Mouse (Mus musculus) 3T3-L1 (cell line): Measurements from ENCODE around the gene Gpr158.
"Not testable (repeated sequence)": the region's sequence is repeated elsewhere in the genome, so short reads cannot be mapped to it uniquely, and the experiment has no call there.

Experiments used
- DNase-seq: peaks from one replicate; pipeline ENCODE4 v3.0.0-alpha.2; 2015; ENCODE audit warnings: low read depth, low spot score

Gpr158 gene

DNA sequence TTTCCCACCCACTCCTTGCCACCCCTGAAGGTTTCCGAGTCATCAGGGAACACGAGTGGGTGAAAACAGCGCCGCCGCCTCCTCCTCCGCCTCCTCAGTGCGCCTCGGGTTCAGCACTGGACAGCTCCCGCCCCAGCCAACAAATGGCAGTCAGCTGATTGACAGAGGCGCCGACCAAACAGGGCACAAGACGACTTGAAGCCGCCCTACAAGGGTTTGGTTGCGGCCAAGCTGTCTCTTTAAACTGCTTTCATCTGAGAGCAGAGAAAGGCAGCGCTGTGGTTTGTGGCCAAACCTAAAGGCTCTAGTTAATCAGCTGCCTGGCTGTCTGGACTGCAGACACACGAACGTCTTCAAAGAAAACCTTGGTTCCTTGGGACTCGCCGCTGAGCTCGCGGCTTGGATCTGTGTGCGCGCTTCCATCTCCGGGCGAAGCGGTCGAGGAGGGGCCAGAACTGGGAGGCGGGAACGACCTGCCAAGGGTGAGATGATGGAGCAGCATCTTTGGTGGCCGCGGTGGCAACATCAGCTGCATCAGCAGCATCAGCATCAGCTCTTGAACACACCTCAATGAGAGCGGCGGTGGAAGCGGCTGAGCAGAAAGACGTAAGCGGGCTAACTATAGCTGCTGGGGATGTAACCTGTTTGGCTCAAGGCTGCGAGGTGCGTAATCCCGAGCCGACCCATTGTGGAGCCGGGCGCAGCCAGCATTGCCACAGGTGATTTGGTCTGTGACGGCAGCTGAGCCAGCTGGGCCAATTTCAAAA, at the start of gene Gpr158:
Gpr158 (plus strand) TSS at position 198 of the 767 bp plus-strand sequence.
- DNase-seq = no peak

DNA sequence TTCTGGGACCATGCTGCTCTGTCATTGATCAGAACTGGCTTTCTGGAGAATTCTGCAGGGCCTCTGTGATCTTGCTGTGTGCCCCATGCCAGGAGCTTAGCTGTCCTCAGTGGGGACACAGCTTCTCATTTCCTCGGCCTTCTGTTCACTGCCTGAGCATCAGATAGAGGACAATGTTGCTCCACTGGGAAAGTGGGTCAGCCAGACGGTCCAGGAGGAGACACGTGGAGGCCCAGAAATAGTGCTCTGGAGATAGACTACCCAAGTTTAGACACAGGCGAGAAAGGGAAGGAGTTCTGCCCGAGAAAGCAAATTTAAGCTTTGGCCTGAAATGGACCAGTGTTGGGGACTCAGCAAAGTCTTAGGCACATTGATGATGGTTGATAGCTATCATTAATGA, 23.5 kb upstream of the Gpr158 start:
- DNase-seq = no peak

DNA sequence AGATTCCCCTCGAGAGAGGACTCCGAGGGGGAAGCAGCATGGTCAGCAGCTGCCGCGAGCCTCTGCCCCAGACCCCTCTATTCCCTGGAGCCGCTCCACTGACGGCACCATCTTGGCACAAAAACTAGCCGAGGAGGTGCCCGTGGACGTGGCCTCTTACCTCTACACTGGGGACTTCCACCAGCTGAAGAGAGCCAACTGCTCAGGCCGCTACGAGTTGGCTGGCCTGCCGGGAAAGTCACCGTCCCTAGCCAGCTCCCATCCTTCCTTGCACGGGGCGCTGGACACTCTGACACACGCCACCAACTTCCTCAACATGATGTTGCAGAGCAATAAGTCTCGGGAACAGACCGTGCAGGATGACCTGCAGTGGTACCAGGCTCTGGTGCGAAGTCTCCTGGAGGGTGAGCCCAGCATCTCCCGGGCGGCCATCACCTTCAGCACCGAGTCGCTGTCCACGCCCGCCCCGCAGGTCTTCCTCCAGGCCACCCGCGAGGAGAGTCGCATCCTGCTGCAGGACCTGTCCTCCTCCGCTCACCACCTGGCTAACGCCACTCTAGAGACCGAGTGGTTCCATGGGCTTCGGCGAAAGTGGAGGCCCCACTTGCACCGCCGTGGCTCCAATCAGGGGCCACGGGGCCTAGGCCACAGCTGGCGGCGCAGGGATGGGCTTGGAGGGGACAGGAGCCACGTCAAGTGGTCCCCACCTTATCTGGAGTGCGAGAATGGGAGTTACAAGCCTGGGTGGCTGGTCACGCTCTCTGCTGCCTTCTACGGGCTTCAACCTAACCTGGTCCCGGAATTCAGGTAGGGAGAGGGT, 1.2 kb downstream of the Gpr158 start:
- DNase-seq = no peak

DNA sequence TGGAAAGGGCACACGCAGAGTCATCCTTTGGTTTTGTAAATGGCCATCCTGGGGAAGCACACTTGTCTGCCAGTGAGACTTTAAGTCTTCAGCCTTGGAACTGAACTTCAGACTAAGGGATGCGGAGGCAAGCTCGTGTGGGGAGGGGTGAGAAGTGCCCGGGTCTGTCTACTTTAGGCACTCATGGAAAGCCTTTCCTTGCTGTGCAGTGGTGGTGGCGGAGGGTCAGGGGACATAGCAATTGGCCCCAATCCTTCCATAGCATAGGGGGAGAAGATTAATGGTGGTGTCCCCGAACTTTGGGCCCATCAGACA, 1.8 kb downstream of the Gpr158 start:
- no peak for DNase-seq

DNA sequence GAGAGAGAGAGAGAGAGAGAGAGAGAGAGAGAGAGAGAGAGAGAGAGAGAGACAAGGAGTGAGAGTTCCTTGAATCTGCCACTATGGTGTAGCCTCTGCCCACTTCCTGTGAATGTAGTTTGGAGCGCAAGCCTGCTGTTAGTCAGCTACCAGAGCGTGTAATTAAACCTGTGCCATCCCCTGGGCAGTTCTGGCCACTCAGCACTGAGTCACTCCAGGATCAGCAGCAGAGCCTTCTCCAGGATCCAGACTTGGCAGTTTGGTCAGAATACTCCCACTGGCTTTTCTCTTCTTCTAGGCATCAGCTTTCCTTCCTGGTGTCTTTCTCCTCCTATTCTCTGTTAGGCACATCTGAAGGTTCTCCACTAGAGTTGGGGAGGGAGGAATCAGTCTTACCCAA, 2.2 kb downstream of the Gpr158 start:
- peak; percentile 11 for DNase-seq

DNA sequence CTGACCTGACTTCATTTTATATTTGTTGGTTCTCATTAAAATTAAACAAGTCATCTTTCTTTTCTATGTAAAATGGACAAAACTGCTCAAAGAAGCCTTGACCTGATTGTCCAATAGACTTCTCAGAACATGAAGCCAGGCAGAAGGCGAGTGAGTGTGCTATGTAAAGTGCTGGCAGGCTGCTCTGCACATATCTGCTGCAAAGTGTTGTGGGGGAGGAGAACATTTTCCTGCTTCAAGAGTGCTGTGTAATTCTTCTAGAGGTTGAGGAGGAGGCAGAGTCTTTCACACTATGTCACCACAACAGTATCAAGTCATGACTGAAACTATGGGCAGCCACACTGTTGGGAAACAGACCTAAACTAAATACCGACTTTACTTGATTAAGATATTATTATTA, 12.2 kb downstream of the Gpr158 start:
- DNase-seq = no peak

DNA sequence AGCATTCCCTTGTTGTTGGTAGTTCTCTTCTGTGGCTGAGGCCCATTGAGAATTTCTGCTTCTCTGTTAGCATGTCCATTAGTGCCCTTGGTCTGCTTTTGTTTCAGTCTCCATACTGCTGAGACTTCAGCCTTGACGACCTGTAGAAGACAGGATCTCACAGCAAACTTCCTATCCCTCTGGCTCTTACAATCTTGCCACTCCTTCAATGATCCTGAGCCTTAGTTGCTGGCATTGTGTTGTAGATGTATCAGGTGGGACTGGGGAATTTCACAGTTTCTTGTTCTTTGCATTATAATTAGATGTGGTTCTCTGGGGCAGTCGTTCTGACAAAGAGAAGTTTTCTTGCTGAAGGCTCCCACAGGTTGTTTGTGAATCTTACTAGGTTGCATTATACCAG, 25.4 kb downstream of the Gpr158 start:
- no peak for DNase-seq

DNA sequence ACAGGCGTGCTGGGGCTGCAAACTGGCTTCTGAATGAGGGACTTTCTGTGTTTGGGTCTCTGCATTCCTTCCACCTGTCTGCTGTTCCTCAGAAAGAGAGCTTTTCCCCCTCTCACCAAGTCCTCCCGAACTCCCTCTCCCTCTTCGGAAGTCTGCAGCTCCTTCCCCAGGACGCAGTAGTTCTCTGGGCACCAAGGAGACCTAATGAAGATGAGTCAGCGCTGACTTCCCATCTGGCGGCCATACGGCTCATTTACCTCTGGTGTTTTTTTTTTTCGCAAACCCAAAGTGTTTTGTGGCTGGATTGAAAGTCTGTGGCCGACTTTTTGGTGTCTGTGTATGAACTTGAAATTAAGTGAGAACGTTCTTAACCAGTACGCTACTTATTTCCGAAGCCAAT, 30.0 kb downstream of the Gpr158 start:
- DNase-seq = peak; percentile 19

DNA sequence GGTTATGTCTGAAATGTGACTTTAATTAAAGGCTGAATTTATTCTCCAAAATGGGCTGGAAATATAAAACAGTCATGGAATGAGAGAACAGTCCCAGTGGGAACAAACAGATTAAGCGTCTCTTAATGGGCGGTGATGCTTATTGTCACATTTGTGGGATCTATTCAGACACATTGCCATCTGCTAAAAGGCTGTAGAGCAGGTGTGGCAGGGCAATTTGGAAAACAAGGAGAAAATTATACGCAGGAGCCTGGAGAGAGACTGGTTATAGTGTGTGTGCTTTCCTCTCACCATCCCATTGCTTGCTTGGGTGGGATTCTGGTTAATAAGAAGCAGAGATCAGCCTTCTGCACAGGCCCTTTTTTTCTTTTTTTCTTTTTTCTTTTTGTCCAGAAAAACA, 32.3 kb downstream of the Gpr158 start:
- DNase-seq = no peak

DNA sequence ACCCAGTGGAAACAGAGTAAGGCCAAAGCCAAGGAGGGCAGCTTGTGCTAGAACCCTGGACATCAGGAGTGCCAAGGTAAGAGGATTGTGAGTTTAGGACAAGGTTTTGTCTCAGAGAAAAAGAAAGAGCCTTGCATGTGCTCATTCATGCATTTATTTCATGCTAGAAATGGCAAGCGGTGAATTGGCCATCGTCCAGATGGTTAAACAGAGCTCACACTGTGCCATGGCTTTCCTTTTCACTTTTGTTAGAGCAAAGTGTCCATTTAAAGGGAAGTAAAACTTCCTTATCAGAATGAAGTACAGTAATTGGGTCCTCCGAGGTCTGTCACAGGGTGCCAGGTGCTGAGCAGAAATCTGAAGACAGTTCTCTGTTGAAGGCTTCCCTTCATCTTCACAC, 38.3 kb downstream of the Gpr158 start:
- no peak for DNase-seq

DNA sequence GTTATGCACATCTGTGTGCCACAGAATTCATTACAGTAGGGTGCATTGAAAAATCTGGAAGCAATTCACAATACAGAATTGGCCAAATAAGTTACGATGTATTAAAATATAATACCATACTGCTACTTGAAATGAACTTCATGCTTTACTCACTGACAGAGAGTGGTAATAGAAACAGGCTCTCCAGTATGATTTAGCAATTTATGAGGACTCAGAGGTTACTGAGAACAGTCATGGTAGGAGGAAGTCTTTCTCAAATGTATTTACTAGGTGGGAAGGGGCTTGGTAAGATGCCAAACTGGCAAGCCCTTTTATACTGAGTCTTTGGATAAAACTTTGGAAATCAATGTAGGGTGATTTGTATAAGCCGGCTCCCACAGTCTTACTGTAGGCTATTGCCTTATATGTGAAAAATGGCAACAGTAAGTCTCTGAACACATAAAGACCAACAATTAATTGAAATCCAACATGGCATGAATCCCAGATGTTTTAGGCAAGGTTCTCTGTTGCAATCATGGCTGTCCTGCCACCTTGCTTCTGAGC, 40.2 kb downstream of the Gpr158 start:
- no peak for DNase-seq

DNA sequence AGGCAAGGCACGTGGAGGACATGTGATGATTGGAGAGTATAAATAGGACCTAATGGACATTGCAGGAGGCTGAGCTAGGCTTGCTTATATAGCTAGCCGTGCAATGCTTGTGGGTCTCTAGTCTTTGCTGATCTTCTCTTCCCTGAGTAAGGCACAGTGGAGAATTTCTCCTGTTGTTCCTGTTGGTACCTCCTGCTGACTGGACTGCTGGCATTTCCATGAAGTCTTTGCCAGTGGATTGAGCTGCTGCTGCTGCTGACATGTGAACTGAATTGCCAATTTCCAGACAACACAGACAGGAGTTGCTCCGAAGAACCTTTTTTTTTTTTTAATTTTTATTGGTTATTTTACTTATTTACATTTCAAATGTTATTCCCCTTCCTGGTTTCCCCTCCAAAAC, 41.5 kb downstream of the Gpr158 start:
- no peak for DNase-seq

DNA sequence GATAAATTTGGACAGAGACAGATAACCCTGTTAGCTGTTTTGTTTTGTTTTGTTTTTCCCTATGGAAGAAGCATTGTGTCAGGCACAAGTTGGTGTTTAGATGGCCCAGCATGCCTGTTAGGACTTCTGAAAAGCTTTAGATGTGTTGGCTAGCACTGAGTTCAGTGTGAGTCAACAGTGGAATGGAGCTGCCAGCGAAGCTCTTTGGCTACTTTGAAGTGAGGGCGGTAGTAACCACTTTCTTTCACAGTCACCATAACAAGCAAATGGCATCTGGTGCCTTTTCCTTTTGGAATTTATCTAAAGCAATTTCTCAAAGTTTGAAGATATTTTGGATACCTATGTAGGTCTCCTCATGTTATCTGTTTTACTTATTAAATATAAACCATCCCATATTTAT, 62.9 kb downstream of the Gpr158 start:
- DNase-seq = no peak

DNA sequence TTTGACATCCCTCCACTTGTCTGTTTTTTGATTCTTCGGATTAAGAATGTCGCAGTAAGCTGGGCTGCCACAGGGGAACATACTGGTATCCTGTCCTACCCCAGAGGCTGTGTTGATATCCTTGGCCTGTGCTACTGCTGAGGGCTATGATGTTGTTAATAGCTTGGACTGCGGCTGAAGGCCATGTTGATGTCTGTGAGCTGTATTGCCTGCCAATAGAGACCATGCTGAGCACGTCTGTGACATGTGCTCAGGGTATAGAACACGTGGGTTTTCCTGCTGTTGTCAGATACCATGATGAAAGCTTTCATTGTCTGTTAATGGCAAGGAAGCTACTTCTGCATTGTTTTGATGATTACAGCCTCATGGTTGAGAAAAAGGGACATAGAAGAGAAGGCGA, 63.8 kb downstream of the Gpr158 start:
- no peak for DNase-seq

DNA sequence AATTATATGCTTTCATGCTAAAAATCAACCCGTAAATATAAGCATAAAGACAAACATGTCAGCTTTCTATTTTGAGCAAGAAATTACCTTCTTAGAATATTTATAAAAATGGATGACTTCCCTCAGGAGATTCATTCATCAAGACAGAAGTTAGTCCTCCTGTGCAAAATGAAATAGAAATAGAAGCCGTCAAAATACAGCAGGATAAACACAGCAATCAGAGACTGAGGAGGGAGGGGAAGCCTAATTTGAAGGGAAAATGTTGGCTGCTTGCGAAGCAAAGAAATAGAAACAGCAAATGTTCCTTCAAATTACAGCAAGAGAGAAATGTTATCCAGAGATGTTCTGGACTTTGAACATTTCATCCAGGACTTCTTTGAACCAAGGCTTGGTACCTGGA, 72.3 kb downstream of the Gpr158 start:
- DNase-seq = no peak

DNA sequence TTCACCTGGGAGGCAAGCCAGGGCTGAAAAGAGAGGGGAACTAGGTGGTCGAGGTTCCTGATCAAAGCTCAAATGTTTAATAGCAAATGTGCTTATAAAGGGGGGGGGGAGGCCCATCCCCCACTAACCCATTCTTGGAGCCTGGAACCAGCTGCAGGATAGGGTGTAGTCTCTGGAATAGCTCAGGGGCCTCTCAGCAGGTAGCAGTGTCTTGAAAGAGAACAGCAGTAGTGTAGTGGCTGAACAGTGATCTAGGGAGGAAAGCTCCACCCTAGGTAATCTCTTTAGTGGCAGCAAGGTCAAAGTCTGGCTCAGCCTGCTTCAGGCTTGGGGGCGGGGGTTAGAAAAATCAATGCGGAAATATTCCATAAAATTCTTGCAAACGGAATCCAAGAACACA, 93.3 kb downstream of the Gpr158 start:
- not testable (repeated sequence) for DNase-seq

DNA sequence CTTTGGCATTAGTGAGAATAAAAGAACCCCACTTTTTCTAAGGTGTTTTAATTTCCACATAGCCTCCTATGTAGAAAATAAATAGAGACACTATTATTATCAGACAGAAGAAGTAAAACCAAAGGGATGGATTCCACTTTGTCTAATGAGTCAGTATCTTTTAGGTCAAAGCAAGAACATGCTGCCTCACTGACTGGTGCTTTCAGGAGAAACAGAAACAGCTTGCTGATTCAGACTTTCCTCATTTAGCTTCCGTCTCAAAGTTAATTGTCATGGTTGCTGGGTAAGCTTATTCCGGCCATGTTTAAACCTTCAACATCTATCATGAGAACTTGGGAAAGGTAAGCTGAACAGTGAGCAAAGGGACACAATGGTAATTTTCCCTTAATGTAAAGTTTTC, 107.6 kb downstream of the Gpr158 start:
- no peak for DNase-seq

DNA sequence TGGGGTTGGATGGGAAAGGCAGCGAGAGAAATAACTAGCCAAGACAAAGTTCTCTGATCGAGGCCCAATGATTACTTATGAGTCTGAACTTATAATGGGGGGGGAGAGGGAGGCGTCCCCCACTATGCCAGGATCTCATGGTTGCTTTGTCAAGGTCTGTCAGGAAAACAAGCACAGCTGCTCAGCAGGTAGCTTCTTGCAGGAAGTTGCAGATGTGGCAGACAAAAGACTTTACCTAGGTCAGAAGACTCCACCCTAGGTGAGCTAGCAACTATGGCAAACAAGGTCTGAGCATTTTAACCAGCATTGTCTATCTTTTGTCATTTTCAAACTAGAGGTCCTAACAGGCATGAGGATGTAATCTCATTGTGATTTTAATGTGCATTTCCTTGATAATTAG, 129.5 kb downstream of the Gpr158 start:
- DNase-seq = no peak

DNA sequence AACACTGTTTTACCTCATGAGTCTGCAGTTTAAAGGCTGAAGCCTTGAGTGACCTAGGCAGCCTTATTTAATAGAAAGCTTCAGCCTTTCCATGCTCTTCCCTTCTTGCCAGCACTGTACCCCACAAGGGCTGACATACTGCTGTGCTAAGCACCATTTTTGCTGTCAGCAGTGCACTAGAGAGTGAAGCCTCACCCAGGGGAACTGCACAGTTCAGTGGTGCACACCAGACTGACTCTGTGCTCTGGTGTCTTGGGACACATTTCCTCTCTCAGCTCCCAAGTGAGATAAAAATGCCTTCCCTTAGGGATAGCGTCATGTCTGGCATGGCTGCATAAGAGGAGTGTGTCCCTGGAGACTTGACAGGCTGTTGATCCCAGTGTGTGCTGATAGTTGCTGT, 130.6 kb downstream of the Gpr158 start:
- no peak for DNase-seq

DNA sequence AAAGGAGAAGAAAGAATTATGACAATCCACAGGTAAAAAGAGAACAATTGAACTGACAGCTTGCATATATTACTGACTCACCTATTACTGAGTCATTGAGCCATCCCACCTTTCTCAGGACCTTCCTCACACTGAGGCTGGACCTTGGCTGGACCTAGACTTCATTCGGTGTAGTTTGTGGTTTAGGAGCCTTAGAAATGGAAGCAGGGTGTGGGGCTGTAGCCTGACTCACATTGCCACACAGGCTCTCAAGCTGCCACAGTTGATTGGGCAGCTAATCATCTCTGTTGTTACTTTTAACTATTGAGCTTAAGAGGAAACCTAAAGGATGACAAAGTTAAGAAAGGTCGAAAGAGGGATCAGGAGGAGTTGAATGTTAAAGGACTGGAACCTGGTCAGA, 132.1 kb downstream of the Gpr158 start:
- no peak for DNase-seq

DNA sequence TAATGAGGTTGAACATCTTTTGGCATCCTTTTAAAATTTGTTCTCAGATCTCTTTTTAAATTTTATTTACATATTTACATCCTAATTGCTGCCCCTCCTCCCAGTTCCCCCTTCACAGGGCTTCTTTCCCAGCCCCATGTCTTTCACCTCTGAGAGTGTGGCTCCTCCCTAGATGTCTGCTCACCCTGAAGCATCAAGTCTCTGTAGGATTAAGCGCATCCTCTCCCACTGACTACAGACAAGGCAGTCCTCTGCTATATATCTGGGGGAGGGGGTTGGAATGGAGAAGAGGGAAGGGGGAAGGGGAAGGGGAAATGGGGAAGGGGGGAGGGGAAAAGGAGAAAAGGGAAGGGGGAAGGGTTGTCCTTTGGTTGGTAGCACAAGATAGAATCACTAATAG, 140.1 kb downstream of the Gpr158 start:
- DNase-seq = no peak

DNA sequence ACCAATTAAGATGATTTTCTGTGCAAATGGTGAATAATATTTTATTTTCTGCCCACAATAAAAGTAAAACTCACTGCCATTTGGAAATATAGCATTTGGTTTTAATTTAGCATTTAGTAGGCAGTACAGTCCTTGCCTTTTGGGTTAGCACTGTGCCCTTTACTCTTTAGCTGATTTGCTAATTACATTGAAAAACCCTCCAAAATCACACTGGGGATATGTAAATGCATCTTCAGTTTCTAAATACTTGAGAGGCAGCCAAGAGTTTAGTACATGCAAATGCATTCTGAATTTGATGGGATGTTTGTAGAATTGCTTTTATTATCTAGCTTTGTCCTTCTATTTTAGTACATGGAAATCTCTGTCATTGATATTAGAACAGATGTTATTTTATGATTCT, 163.4 kb downstream of the Gpr158 start:
- no peak for DNase-seq

DNA sequence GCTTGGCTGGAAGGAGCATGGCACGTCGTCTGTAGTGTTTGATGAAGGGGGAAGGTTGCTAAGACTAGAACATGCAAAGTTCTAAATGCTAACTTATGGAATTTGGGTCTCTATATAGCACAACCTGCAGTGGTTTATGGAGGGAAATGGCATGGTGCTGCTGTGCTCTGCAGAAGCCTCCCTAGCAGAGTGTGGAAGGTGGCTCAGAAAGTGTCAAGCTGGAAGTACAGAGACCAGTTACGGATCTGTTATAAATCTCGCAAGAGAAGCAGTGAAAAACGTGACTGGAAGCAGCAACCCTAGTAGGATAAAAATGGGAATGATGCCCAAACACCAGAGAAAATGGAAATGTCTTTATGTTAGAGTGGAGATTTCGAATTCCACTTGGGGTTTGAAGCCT, 251.8 kb downstream of the Gpr158 start:
- no peak for DNase-seq
